Mouse (Mus musculus): ENCODE measurements around the gene Syn3.

DNA sequence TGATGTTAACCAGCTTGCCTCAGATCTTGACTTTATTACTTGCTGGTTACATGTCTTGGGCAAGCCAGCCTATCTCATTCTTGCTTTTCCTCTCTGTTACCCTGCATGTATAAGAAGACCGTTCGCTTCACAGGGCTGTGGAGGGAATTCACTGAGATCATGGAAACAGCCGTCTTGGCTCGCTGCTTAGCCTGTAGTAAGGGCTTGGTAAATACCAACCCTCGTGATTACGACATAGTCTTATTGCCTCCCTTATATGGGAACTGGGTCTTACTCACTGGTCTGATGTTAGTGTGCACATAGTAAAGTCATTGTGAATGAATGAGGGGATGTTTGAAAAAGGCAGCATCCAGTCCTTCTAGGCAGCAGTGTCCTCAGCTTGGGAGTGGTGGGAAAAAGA, 188.2 kb downstream of the Syn3 start:
- TF ChIP-seq CTCF (IDR thresholded peaks at IDR 0.05; ENCODE audit: borderline replicate concordance, insufficient read depth, low read depth, low read length), result no peak
- no peak for TF ChIP-seq POLR2A (IDR thresholded peaks at IDR 0.05; ENCODE audit: borderline replicate concordance, insufficient read depth, low read length)
